Mouse (Mus musculus) testis, adult 2 months (tissue): ENCODE measurements at regions not wholly inside any gene's neighbourhood (a gene's known extent, or its start where the extent isn't known, plus 50 kb on each side); places are given as distances from the start of the nearest gene placed in this dataset.

Source experiments
- CTCF ChIP-seq: fragments of 200-500 bp; IDR thresholded peaks from 2 replicates; pipeline ENCODE4 v1.5.1; 2012; ENCODE audit warnings: low read depth, mild to moderate bottlenecking, inconsistent platforms, low read length, moderate library complexity; ENCODE audit not compliant: control insufficient read depth, insufficient read depth, insufficient replicate concordance
- POLR2A ChIP-seq: fragments of 200-500 bp; IDR thresholded peaks from 2 replicates; pipeline ENCODE4 v1.6.1; 2012; ENCODE audit warnings: low read depth, mild to moderate bottlenecking, inconsistent platforms, low read length, moderate library complexity; ENCODE audit not compliant: control insufficient read depth

DNA sequence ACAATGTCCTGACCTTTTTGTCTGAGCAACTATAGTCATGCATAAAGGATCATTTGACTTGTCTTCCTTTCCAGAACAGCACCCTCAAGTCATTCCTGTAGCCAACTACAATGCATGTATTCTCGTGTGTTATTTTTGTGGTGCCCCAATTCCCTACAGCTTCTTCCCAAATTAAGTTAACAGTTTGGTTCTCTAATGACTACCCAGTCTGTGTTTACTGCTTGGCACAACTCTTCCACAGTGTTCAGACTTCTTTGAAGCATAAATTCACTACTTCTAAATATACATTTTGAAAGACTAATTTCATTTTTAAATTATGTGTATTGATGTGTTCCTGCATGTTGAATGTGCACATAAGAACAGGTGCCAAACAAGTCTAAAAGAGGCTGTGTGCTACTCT is 2667.1 kb downstream of the 9330182O14Rik start:
- TF ChIP-seq CTCF (no peak), POLR2A (no peak)
